In the genomic region with DNA sequence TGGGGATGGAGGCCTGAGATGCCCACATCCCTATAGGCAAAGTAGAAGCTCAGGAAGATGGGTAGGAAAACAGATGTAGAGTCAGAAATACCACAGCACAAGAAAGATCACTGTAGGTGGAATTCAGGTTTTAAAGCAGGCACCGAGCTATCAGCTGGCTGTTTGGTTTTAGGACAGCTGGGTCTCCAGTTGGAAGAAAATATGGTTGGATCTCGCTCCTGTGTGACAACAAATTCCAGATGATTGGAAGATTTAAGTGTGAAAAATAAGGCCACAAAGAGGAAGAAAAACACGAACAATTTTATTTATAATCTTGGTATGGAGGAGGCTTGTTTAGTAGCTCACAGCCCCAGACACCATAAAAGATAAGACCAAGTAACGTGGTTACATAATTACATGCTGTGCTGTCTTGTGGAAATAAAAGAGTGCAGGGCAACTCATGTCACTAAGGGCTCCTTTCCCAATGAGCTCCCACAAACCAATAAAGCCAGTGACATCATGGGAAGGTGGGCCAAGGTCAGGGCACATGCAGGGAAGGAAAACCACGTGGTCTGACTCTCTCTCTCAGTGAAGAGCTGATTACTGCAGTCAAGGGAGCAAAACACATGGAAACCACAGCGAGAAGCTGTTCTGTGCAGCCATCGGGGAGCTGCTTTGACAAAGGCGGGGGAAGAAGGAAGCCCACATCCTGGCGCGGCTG, we compare ENCODE assay signal across 11 mouse cellular contexts. TPM values are rescaled to one million over a fixed set of nuclear protein-coding genes. Genes with fewer than 3 reads are reported as not detected.
DNase-seq lines count a peak whose midpoint lies in the region; ATAC-seq and TF ChIP-seq lines count a peak whose summit lies in the region.
"Had no signal": no experiment of that assay in that cellular context is flagged by ENCODE, and none has a peak within 500 bp of the region (broad histone marks: within the 10 kb centered on the region; RNA-seq: fewer than 3 reads in every experiment).

No protein-coding gene starts in this region.

- no peak for TF ChIP-seq CTCF in thymus, adult 2 months (IDR thresholded peaks at IDR 0.05; ENCODE audit: borderline replicate concordance, control insufficient read depth, extremely low read depth, insufficient read depth, low read length, poor library complexity)

- H3K27me3 ChIP-seq in thymus, adult 2 months (ENCODE audit: control insufficient read depth, insufficient read depth, low read length), result peaks cover 8% of the 10 kb centered on the region
- H3K27me3 ChIP-seq: forebrain, embryonic 15.5 days; stomach, embryonic 15.5 days had no signal

- H3K4me1 ChIP-seq in thymus, adult 2 months (replicated peaks; ENCODE audit: control insufficient read depth, insufficient read depth, low read length), result peaks cover 2% of the 10 kb centered on the region; the same call in 1 of the 2 replicates

- WGBS in thymus, adult 2 months, result 27% methylated on average over 10 of the region's 10 CpGs

- DNase-seq in left cerebral cortex, adult 18-20 months (ENCODE audit: low spot score in 2 of 2), result peak; percentile 51 to 76
- DNase-seq in left cerebral cortex, postnatal 10 days (ENCODE audit: extremely low spot score in 1 of 2, low spot score in 2 of 2), result no peak
- peak; percentile 29 to 36 for DNase-seq in adrenal gland, adult 18-20 months (ENCODE audit: low spot score in 2 of 2)
- peak; percentile 61 for DNase-seq in heart, adult 8-10 months (ENCODE audit: low spot score)
- peak; percentile 52 for DNase-seq in ovary, postnatal 14 days (ENCODE audit: low spot score)
- DNase-seq in spleen, postnatal 14 days (ENCODE audit: low spot score in 2 of 2), result no peak
- no peak for DNase-seq in thymus, adult 2 months

- H3K27ac ChIP-seq in thymus, adult 2 months (ENCODE audit: control insufficient read depth, insufficient read depth, low read length), result no peak overlapping the region
- H3K27ac ChIP-seq: forebrain, embryonic 15.5 days; midbrain, embryonic 12.5 days; stomach, embryonic 15.5 days had no signal

- H3K4me3 ChIP-seq in thymus, adult 2 months (ENCODE audit: control insufficient read depth, insufficient read depth, low read length), result no peak overlapping the region
- H3K4me3 ChIP-seq: forebrain, embryonic 15.5 days; midbrain, embryonic 12.5 days; stomach, embryonic 15.5 days had no signal

- no peak for ATAC-seq in monocyte, adult 5-6 weeks (replicated peaks; ENCODE audit: insufficient number of reproducible peaks, low FRiP score, low TSS enrichment, poor library complexity, severe bottlenecking)
- ATAC-seq: forebrain, embryonic 15.5 days had no signal

- TF ChIP-seq POLR2A in thymus, adult 2 months (IDR thresholded peaks at IDR 0.05; ENCODE audit: control insufficient read depth, extremely low read depth, insufficient read depth, low read length, poor library complexity), result no peak

- H3K36me3 ChIP-seq in thymus, adult 2 months (ENCODE audit: control insufficient read depth, insufficient read depth, low read length), result no peaks in the 10 kb centered on the region
- H3K36me3 ChIP-seq: forebrain, embryonic 15.5 days; midbrain, embryonic 12.5 days; stomach, embryonic 15.5 days had no signal

- intact Hi-C loops in left cerebral cortex, postnatal 10 days (cut with DNase I), result no loop called here

RNA-seq across cellular contexts. Expression of gene Il17d, which starts 4.7 kb away (rescaled TPM):
- total RNA-seq in left cerebral cortex, adult 18-20 months (2021), result 10 to 100 TPM; 16.1 to 18.9 TPM
- 10 to 100 TPM; 12.5 to 14.8 TPM for total RNA-seq in left cerebral cortex, postnatal 10 days (2021)
- 1 to 10 TPM; 2.8 to 3.6 TPM for total RNA-seq in adrenal gland, adult 18-20 months (2021)
- 1 to 10 TPM; 3.3 to 5.0 (median 3.8) TPM for total RNA-seq in heart, adult 8-10 months (2022)
- total RNA-seq in monocyte, adult 5-6 weeks (2017), result not detected in 3 replicates
- polyA plus RNA-seq in thymus, adult 2 months (2012; rRNA removed), result 3.1 and 4.3 TPM in 2 replicates

RNA-seq across cellular contexts. Expression of gene Eef1akmt1, which starts 42.2 kb away (rescaled TPM):
- 10 to 100 TPM; 37.0 to 37.9 TPM for total RNA-seq in left cerebral cortex, adult 18-20 months (2021)
- 10 to 100 TPM; 35.7 to 36.3 TPM for total RNA-seq in left cerebral cortex, postnatal 10 days (2021)
- 10 to 100 TPM; 24.6 to 28.4 TPM for total RNA-seq in adrenal gland, adult 18-20 months (2021)
- 10 to 100 TPM; 31.9 to 38.7 (median 35.1) TPM for total RNA-seq in heart, adult 8-10 months (2022)
- 6.9 to 17.5 TPM (median 7.5 TPM) in 3 replicates for total RNA-seq in monocyte, adult 5-6 weeks (2017)
- polyA plus RNA-seq in thymus, adult 2 months (2012; rRNA removed), result 20.6 and 24.0 TPM in 2 replicates

Comparison
In these comparisons a context has a peak if more than half of its experiments do, and no peak if none do; other contexts are left out.
1. DNase-seq: peak in left cerebral cortex, adult 18-20 months (2 of 2), adrenal gland, adult 18-20 months (2 of 2), heart, adult 8-10 months (single experiment) and ovary, postnatal 14 days (single experiment); none in left cerebral cortex, postnatal 10 days (0 of 2), spleen, postnatal 14 days (0 of 2) and thymus, adult 2 months (single experiment).